Mouse (Mus musculus): Measurements from ENCODE around the gene Nav2.

The Nav2 gene

GRCm38 (mm10) chr7:49055273-49055672 lies 146.8 kb downstream of the Nav2 start:
- no peak for DNase-seq (ENCODE audit: low spot score)

GRCm38 (mm10) chr7:49058304-49059012 lies 149.9 kb downstream of the Nav2 start:
- no peak for DNase-seq (ENCODE audit: low spot score)

GRCm38 (mm10) chr7:49064792-49065521 lies 156.4 kb downstream of the Nav2 start:
- no peak for DNase-seq (ENCODE audit: low spot score)

- peak; percentile 72 for DNase-seq (ENCODE audit: low spot score)
Observed at GRCm38 (mm10) chr7:49065621-49066475, 157.3 kb downstream of the Nav2 start.

GRCm38 (mm10) chr7:49066828-49067227 lies 158.3 kb downstream of the Nav2 start:
- no peak for DNase-seq (ENCODE audit: low spot score)

GRCm38 (mm10) chr7:49069396-49069961 lies 161.0 kb downstream of the Nav2 start:
- DNase-seq (ENCODE audit: low spot score): peak; percentile 59

- no peak for DNase-seq (ENCODE audit: low spot score)
Observed at GRCm38 (mm10) chr7:49070621-49071020, 162.1 kb downstream of the Nav2 start.

- no peak for DNase-seq (ENCODE audit: low spot score)
Observed at GRCm38 (mm10) chr7:49071141-49071567, 162.6 kb downstream of the Nav2 start.

- DNase-seq (ENCODE audit: low spot score): no peak
Observed at GRCm38 (mm10) chr7:49075333-49075934, 166.9 kb downstream of the Nav2 start.

- DNase-seq (ENCODE audit: low spot score): no peak
Observed at GRCm38 (mm10) chr7:49076283-49076694, 167.8 kb downstream of the Nav2 start.

GRCm38 (mm10) chr7:49078930-49079329 lies 170.4 kb downstream of the Nav2 start:
- no peak for DNase-seq (ENCODE audit: low spot score)

GRCm38 (mm10) chr7:49082585-49083165 lies 174.2 kb downstream of the Nav2 start:
- no peak for DNase-seq (ENCODE audit: low spot score)

- no peak for DNase-seq (ENCODE audit: low spot score)
Observed at GRCm38 (mm10) chr7:49084768-49085167, 176.3 kb downstream of the Nav2 start.

- DNase-seq (ENCODE audit: low spot score): no peak
Observed at GRCm38 (mm10) chr7:49085759-49086158, 177.2 kb downstream of the Nav2 start.

GRCm38 (mm10) chr7:49087154-49087553 lies 178.6 kb downstream of the Nav2 start:
- no peak for DNase-seq (ENCODE audit: low spot score)

GRCm38 (mm10) chr7:49088198-49088912 lies 179.8 kb downstream of the Nav2 start:
- DNase-seq (ENCODE audit: low spot score): no peak

GRCm38 (mm10) chr7:49091371-49091770 lies 182.9 kb downstream of the Nav2 start:
- DNase-seq (ENCODE audit: low spot score): no peak

GRCm38 (mm10) chr7:49091921-49092320 lies 183.4 kb downstream of the Nav2 start:
- DNase-seq (ENCODE audit: low spot score): peak; percentile 35

GRCm38 (mm10) chr7:49093596-49093995 lies 185.1 kb downstream of the Nav2 start:
- no peak for DNase-seq (ENCODE audit: low spot score)

GRCm38 (mm10) chr7:49094531-49094930 lies 186.0 kb downstream of the Nav2 start:
- DNase-seq (ENCODE audit: low spot score): no peak

GRCm38 (mm10) chr7:49101291-49101690 lies 192.8 kb downstream of the Nav2 start:
- DNase-seq (ENCODE audit: low spot score): no peak

All from embryo, embryonic 10.5 days (tissue).